In genomic region chr12:34648753-34649152, GRCm38 (mm10) we compare ENCODE assay signal across 24 mouse cellular contexts.
DNase-seq lines count a peak whose midpoint lies in the region; ATAC-seq and TF ChIP-seq lines count a peak whose summit lies in the region.
"Had no signal": no experiment of that assay in that cellular context is flagged by ENCODE, and none has a peak within 500 bp of the region (broad histone marks: within the 10 kb centered on the region; RNA-seq: fewer than 3 reads in every experiment).

No protein-coding gene starts in this region.

- H3K27me3 ChIP-seq in CH12.LX (replicated peaks), result no peaks in the 10 kb centered on the region
- H3K27me3 ChIP-seq in neural tube, embryonic 15.5 days (replicated peaks), result no peaks in the 10 kb centered on the region
- H3K27me3 ChIP-seq: embryonic facial prominence, embryonic 13.5 days; forebrain, embryonic 12.5 days; forebrain, embryonic 15.5 days; hindbrain, embryonic 12.5 days; hindbrain, embryonic 15.5 days had no signal

- no peaks in the 10 kb centered on the region for H3K79me2 ChIP-seq in CH12.LX (replicated peaks; ENCODE audit: control insufficient read depth, extremely low read depth, insufficient read depth, poor library complexity, severe bottlenecking)

- WGBS in neural tube, embryonic 15.5 days, result 75% methylated on average over 3 of the region's 3 CpGs

- no peak overlapping the region for H3K4me2 ChIP-seq in CH12.LX (ENCODE audit: insufficient read depth, low read depth, poor library complexity, severe bottlenecking)
- no peak overlapping the region for H3K4me2 ChIP-seq in neural tube, embryonic 15.5 days
- H3K4me2 ChIP-seq: embryonic facial prominence, embryonic 13.5 days; forebrain, embryonic 12.5 days; forebrain, embryonic 15.5 days; hindbrain, embryonic 12.5 days; hindbrain, embryonic 15.5 days had no signal

- H3K4me1 ChIP-seq in CH12.LX (ENCODE audit: control insufficient read depth in 1 of 2, insufficient read depth in 2 of 2), result no peaks in the 10 kb centered on the region
- H3K4me1 ChIP-seq in neural tube, embryonic 15.5 days, result peaks cover 2% of the 10 kb centered on the region; the same call in 1 of the 2 replicates
- H3K4me1 ChIP-seq: forebrain, embryonic 12.5 days; forebrain, embryonic 15.5 days; heart, embryonic 10.5 days; hindbrain, embryonic 12.5 days; hindbrain, embryonic 15.5 days had no signal

- H3K27ac ChIP-seq in CH12.LX (ENCODE audit: insufficient read depth, low read depth), result no peak overlapping the region
- H3K27ac ChIP-seq in neural tube, embryonic 15.5 days (replicated peaks), result no peak overlapping the region
- H3K27ac ChIP-seq: embryonic facial prominence, embryonic 10.5 days; embryonic facial prominence, embryonic 13.5 days; forebrain, embryonic 12.5 days; forebrain, embryonic 15.5 days; heart, adult 2 months; heart, embryonic 10.5 days; hindbrain, embryonic 12.5 days; hindbrain, embryonic 15.5 days had no signal

- in situ Hi-C loops in CH12.LX (cut with MboI; ENCODE audit: low pct_ligation_motif_present, low pct_unique_long_range_greater_than_20kb, low sequenced_read_pairs), result no loop called here

- H3K36me3 ChIP-seq in CH12.LX (replicated peaks in 1 of 2; ENCODE audit: control insufficient read depth in 1 of 2, insufficient read depth in 1 of 2, low read length in 1 of 2), result no peaks in the 10 kb centered on the region
- H3K36me3 ChIP-seq in neural tube, embryonic 15.5 days, result no peaks in the 10 kb centered on the region
- H3K36me3 ChIP-seq: embryonic facial prominence, embryonic 10.5 days; embryonic facial prominence, embryonic 13.5 days; forebrain, embryonic 12.5 days; forebrain, embryonic 15.5 days; heart, embryonic 10.5 days; hindbrain, embryonic 12.5 days; hindbrain, embryonic 15.5 days had no signal

- ATAC-seq in neural tube, embryonic 15.5 days (ENCODE audit: low FRiP score), result no peak
- ATAC-seq: forebrain, embryonic 15.5 days; intestine, postnatal 0 days had no signal

- no peak overlapping the region for H3K4me3 ChIP-seq in CH12.LX (replicated peaks in 1 of 3; ENCODE audit: low read depth in 2 of 3, low read length in 2 of 3, poor library complexity in 1 of 3)
- H3K4me3 ChIP-seq in neural tube, embryonic 15.5 days (replicated peaks), result no peak overlapping the region
- H3K4me3 ChIP-seq: embryonic facial prominence, embryonic 10.5 days; embryonic facial prominence, embryonic 13.5 days; erythroblast, embryonic 14.5 days; forebrain, embryonic 12.5 days; forebrain, embryonic 15.5 days; heart, adult 2 months; heart, embryonic 10.5 days; hindbrain, embryonic 12.5 days; hindbrain, embryonic 15.5 days had no signal

- peak; percentile 6 to 41 for DNase-seq in adrenal gland, adult (ENCODE audit: inconsistent age in 2 of 2, low spot score in 1 of 2)
- no peak for DNase-seq in adrenal gland, postnatal 4 days (ENCODE audit: low spot score in 2 of 2)
- peak; percentile 8 for DNase-seq in adrenal gland, postnatal 14 days
- DNase-seq in adrenal gland, postnatal 25 days, result no peak
- DNase-seq in CH12.LX (ENCODE audit: extremely low read depth) (no peak), ZHBTc4 (ENCODE audit: low read depth, low spot score) (peak; percentile 5)
- DNase-seq in retina, embryonic 14.5 days (ENCODE audit: low spot score), result no peak
- DNase-seq: cerebellum, adult 11-12 months; cerebellum, adult 8-10 months; cerebellum, postnatal 10 days; cerebellum, postnatal 36 days; embryo, embryonic 11 days; gastrocnemius, postnatal 25 days; heart, adult 2 months had no signal

- TF ChIP-seq CTCF in CH12.LX (conservative IDR thresholded peaks at IDR 0.05 in 1 of 2, IDR thresholded peaks at IDR 0.05 in 1 of 2; ENCODE audit: low read depth in 2 of 2, low read length in 2 of 2), result no peak

- TF ChIP-seq RAD21 in CH12.LX (IDR thresholded peaks at IDR 0.05; ENCODE audit: low read depth, low read length), result no peak

- TF ChIP-seq POLR2A in CH12.LX (IDR thresholded peaks at IDR 0.05; ENCODE audit: low read depth, low read length), result no peak

- H3K9ac ChIP-seq in CH12.LX (ENCODE audit: insufficient read depth, low read depth), result no peak overlapping the region
- no peak overlapping the region for H3K9ac ChIP-seq in neural tube, embryonic 15.5 days (replicated peaks)
- H3K9ac ChIP-seq: embryonic facial prominence, embryonic 13.5 days; forebrain, embryonic 12.5 days; forebrain, embryonic 15.5 days; hindbrain, embryonic 12.5 days; hindbrain, embryonic 15.5 days had no signal

- no peak for TF ChIP-seq EP300 in CH12.LX (IDR thresholded peaks at IDR 0.05; ENCODE audit: low read length)

- H3K9me3 ChIP-seq in CH12.LX (replicated peaks; ENCODE audit: low read length), result no peaks in the 10 kb centered on the region
- H3K9me3 ChIP-seq in neural tube, embryonic 15.5 days (replicated peaks), result no peaks in the 10 kb centered on the region
- H3K9me3 ChIP-seq: embryonic facial prominence, embryonic 10.5 days; embryonic facial prominence, embryonic 13.5 days; forebrain, embryonic 12.5 days; forebrain, embryonic 15.5 days; heart, embryonic 10.5 days; hindbrain, embryonic 12.5 days; hindbrain, embryonic 15.5 days had no signal

- dilution Hi-C loops in CH12.LX (cut with MboI; ENCODE audit: extremely low pct_ligation_motif_present, extremely low pct_unique_long_range_greater_than_20kb, low sequenced_read_pairs), result no loop called here

TF ChIP-seq in CH12.LX, 34 proteins besides CTCF, POLR2A, EP300 and RAD21:
- TF ChIP-seq MAFK (IDR thresholded peaks at IDR 0.05; ENCODE audit: insufficient replicate concordance, low read length) (0 out of 2 replicates have a peak, but pooled peaks have one; percentile 18), ETS1 (conservative IDR thresholded peaks at IDR 0.05; ENCODE audit: low read depth, low read length) (no peak)
TF ChIP-seq in CH12.LX: peak in this region for 1.

Comparison
In these comparisons a context has a peak if more than half of its experiments do, and no peak if none do; other contexts are left out.
1. DNase-seq: peak in adrenal gland, adult (2 of 2), adrenal gland, postnatal 14 days (single experiment) and ZHBTc4 (single experiment); none in adrenal gland, postnatal 4 days (0 of 2), adrenal gland, postnatal 25 days (single experiment), CH12.LX (single experiment) and retina, embryonic 14.5 days (single experiment).